Mouse (Mus musculus): ENCODE data around the gene Usp34. TPM values are rescaled to one million over a fixed set of nuclear protein-coding genes. Genes with fewer than 3 reads are reported as not detected.

Usp34 gene
- polyA plus RNA-seq, 1 experiment from 2014 or later = 19.7 TPM

Small RNA genes within 50 kb of the gene (microRNA-seq; reads per million reads assigned to microRNA genes)
- gene Gm47279 (ENCODE audit: borderline number of aligned reads) = not detected

Other genes with a start within 250 kb of the Usp34 start
- 118 and 131 TPM in 2 replicates for gene Xpo1, start 50.9 kb upstream of the Usp34 start, polyA plus RNA-seq (2014; fragmentation: Nextera tagmentation; extraction: Ambion mirVana)
- gene Ahsa2, start 191.1 kb downstream of the Usp34 start, polyA plus RNA-seq (2014; fragmentation: Nextera tagmentation; extraction: Ambion mirVana) = 76.8 and 79.6 TPM in 2 replicates
- gene 1700093K21Rik, start 214.3 kb downstream of the Usp34 start, polyA plus RNA-seq (2014; fragmentation: Nextera tagmentation; extraction: Ambion mirVana) = not detected in 2 replicates

All from liver, embryonic 11.5 days (tissue).